Mouse (Mus musculus): ENCODE measurements around the gene Chmp1a.

DNA sequence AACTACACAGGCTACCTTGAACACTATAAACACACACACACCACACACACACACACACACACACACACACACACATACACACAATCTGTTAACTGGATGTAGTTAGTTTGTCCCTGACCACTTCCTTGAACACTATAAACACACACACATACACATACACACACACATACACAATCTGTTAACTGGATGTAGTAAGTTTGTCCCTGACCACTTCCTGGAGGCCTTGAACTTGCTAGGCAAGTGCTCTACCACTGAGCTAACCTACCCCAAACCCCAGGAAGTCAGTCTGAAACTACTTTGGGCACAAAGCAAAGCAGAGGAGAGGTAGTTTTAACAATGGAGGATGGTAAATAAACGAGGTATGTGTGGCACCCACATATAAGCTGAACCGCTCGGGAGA is 9.0 kb downstream of the Chmp1a start:
- TF ChIP-seq CTCF (IDR thresholded peaks at IDR 0.05) (no peak), POLR2A (IDR thresholded peaks at IDR 0.05; ENCODE audit: insufficient read depth, low read depth, low read length) (no peak), EP300 (IDR thresholded peaks at IDR 0.05; ENCODE audit: insufficient read depth, low read depth, low read length) (no peak)
